Mouse (Mus musculus): Measurements from ENCODE around the gene Asrgl1.

Gene Asrgl1

GRCm38 (mm10) chr19:9070316-9070715 is 65.1 kb downstream of the Asrgl1 start:
- no peak for DNase-seq (ENCODE audit: low read depth)

- no peak for DNase-seq (ENCODE audit: low read depth)
Measured at GRCm38 (mm10) chr19:9069687-9070307, 65.6 kb downstream of the Asrgl1 start.

GRCm38 (mm10) chr19:9067292-9067691 is 68.1 kb downstream of the Asrgl1 start:
- no peak for DNase-seq (ENCODE audit: low read depth)

DNA sequence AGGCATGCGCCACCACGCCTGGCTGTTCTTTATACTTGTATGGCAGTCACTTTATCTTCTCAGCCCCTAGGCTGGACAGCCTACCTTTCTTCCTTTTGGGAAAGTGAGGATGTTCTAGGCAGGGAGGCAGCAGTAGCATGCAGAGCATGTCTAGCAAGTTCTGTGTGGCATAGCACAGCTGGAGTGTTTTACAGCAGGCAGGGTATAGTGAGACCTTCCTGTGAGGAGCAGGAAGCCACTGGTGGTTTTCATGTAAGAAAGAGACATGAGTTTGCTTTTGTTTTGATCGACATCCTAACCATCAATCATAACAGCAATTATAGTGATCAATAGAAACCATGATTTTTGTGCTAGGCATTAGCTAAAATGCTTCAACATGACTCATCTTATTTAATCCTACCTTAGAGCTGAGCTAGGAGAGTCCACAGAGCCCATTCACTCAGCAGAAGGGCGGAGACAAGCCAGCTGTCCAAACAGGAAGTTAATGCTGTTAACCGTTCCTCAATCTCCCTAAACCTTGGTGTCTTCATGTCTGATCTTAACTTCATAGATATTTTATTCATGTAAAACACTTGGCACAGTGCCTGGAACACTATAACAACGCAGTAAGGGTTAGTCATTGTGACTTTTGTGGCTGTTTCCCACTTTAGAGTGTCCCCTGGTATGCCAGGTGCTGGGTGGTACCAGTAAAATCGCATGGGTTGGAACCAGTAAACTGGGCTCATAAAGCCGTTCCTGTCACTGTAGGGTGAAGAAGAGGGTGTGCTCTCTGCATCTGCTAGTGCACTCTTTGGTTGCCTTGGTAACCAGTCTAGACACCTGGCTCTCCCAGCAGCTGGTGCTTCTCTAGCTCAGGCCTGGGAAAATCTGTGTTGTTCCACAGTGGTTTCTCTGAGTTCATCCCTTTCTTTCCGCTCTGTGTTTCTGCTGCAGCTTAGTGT is 69.5 kb downstream of the Asrgl1 start:
- no peak for DNase-seq (ENCODE audit: low read depth)

DNA sequence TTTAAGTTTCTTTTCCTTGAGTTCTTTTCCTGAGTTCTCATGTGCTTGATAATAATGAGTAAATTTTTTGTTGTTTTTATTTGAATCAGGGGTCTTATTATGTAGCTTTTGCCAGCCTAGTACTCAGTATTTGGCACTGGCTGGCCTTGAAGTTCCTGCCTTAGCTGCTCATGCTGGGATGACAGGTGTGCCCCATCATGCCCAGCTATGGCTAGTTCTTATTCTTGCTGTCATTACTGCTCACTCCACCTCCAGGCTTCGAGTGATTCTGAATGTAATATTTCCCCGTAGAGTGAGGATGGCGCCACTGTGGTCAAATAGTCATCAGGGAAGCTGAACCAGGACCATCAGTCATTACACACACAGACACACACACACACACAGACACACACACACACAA is 71.6 kb downstream of the Asrgl1 start:
- no peak for DNase-seq (ENCODE audit: low read depth)

- no peak for DNase-seq (ENCODE audit: low read depth)
Measured at GRCm38 (mm10) chr19:9062822-9063221, 72.6 kb downstream of the Asrgl1 start.

- no peak for DNase-seq (ENCODE audit: low read depth)
Measured at GRCm38 (mm10) chr19:9061221-9061893, 74.1 kb downstream of the Asrgl1 start.

DNA sequence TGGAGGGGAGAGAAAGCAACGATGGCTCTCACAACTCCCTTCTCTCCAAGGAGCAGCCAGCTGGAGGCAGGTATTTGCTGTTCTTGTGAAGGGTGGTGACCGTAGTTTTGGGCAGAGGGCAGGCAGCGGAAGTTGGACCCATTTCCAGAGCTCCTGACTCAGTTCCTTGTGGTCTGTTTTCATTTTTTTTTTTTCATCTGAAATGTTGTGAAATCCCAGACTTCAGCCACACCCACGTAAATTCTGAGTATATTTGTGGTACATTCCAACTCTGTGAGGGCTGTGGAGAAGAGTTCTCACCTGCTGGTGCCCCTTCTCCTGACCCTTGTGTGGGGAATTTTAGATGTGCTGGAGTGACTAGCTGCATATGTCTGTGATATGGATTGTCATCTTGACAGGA is 75.3 kb downstream of the Asrgl1 start:
- no peak for DNase-seq (ENCODE audit: low read depth)
